Mouse (Mus musculus): ENCODE data around the gene Sf3b3.

The Sf3b3 gene

GRCm38 (mm10) chr8:110774047-110774446 lies 72.5 kb downstream of the Sf3b3 start:
- no peak for DNase-seq (ENCODE audit: low spot score)

GRCm38 (mm10) chr8:110772452-110772851 lies 74.1 kb downstream of the Sf3b3 start:
- no peak for DNase-seq (ENCODE audit: low spot score)

DNA sequence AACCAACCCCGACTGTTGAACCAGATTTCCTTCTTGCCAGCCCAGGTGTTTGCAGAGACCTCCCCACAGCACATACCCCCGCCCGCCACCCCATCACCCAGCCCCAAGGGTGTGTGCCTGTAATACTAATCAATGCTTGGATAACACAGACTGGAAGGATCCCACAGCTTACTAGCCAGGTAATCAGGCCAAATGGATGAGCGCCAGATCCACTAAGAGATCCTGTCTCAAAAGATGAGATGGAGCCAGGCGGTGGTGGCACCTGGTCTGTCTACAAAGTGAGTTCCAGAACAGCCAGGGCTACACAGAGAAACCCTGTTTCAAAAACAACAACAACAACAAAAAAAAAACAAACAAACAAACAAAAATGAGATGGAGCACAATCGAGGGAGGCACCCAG lies 79.3 kb downstream of the Sf3b3 start:
- no peak for DNase-seq (ENCODE audit: low spot score)

DNA sequence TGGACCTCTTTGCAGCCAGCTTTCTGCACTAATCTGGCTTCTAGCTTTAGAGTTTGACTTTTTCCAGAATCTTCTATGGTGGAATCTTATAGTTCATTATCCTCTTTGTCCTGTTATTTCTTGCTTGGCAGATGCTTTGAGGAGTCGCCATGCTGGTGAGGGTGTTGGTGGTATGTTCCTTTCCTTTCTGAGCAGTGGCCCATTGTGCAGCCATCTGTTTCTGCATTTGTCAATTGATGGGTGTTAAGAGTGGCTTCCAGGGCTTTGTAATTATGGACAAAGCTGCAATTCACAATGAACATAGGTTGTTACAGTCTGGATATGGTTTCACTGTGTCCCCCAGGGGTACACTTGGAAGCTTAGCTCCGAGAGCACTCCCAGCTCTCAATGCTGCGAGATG lies 81.9 kb downstream of the Sf3b3 start:
- no peak for DNase-seq (ENCODE audit: low spot score)

GRCm38 (mm10) chr8:110761988-110762387 lies 84.6 kb downstream of the Sf3b3 start:
- DNase-seq (ENCODE audit: low spot score): no peak

GRCm38 (mm10) chr8:110761185-110761584 lies 85.4 kb downstream of the Sf3b3 start:
- no peak for DNase-seq (ENCODE audit: low spot score)

- no peak for DNase-seq (ENCODE audit: low spot score)
These were observed 86.2 kb downstream of the Sf3b3 start for GRCm38 (mm10) chr8:110760280-110760940.
